Mouse (Mus musculus) liver, adult (tissue): ENCODE measurements around the gene Gpn3.

Experiments
- GATA4 ChIP-seq: IDR thresholded peaks from 2 replicates; pipeline ENCODE4 v1.6.1; 2014; ENCODE audit warnings: mild to moderate bottlenecking, low read length; ENCODE audit not compliant: insufficient replicate concordance

Gene Gpn3

GRCm38 (mm10) chr5:122402160-122402559 lies 30.5 kb downstream of the Gpn3 start:
- no peak for TF ChIP-seq GATA4

DNA sequence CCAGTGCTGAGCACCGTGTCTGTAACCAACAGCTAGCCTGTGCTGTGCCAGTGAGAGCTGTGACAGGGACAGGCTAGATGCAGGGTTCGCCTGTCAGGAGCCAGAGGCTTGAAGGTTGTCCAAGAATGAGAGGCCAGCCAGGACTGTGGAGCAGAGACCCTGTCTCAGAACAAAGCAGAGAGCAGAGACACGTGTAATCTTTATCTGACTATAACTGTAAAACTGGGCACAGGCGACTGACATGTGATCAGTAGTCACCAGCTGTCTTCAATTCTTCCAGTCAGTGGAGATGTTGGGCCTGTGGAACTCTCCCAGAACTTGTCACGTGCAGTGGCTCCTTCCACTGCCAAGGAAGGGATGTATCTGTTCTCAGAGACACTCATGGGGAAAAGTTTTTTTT lies 31.1 kb downstream of the Gpn3 start:
- TF ChIP-seq GATA4 = no peak

- TF ChIP-seq GATA4 = no peak
These were observed 31.7 kb downstream of the Gpn3 start for GRCm38 (mm10) chr5:122403362-122403761.

- no peak for TF ChIP-seq GATA4
These were observed 33.9 kb downstream of the Gpn3 start for GRCm38 (mm10) chr5:122405537-122405936.

GRCm38 (mm10) chr5:122409692-122410645 lies 38.3 kb downstream of the Gpn3 start:
- TF ChIP-seq GATA4 = no peak

DNA sequence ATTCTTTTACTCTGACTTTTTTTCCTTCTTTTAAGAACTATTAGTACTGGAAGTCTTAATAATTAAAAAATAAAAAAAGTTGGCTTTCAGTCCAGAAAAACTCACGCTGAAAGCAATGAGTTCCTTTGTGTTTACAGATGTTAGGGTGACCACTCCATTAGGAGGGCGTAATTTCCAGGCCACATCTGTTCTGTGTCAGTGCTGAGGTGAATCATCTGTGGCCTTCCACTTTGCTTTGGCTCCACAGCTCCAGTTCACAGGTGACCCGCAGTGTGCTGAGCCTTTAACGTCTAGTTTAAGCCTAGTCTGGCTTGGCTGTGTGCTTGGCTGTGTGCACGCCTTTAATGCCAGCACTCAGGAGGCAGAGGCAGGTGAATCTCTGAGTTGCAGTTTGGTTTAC lies 40.2 kb downstream of the Gpn3 start:
- TF ChIP-seq GATA4 = no peak

- no peak for TF ChIP-seq GATA4
These were observed 41.1 kb downstream of the Gpn3 start for GRCm38 (mm10) chr5:122412826-122413225.

GRCm38 (mm10) chr5:122414351-122414750 lies 42.7 kb downstream of the Gpn3 start:
- TF ChIP-seq GATA4 = no peak

GRCm38 (mm10) chr5:122415465-122415864 lies 43.8 kb downstream of the Gpn3 start:
- TF ChIP-seq GATA4 = no peak

- TF ChIP-seq GATA4 = no peak
These were observed 49.8 kb downstream of the Gpn3 start, which contains the start of gene Anapc7 for GRCm38 (mm10) chr5:122421271-122422068. Anapc7 (plus strand) TSS chr5:122421693.

- peak; percentile 25; the same call in 1 of the 2 replicates for TF ChIP-seq GATA4
These were observed 50.6 kb downstream of the Gpn3 start for GRCm38 (mm10) chr5:122422071-122422964.

- TF ChIP-seq GATA4 = no peak
These were observed 51.4 kb downstream of the Gpn3 start for GRCm38 (mm10) chr5:122423083-122423482.

DNA sequence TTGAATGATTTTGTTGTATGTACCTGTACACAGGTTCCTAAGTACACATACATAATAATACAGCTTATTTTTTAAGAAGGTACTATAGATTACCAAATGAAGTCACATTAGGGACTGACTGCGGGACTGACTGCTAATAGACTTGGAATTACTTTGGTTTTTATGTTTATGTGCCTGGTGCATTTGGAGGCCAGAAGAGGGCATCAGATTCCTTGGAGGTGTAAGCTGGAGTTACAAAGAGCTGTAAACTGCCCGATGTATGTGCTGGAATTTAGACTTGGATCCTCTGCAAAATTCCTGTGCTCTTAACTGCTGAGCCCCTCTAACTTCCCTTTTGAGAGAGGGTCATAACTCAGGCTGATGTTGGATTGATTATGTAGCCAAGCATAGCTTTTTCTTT lies 53.9 kb downstream of the Gpn3 start:
- no peak for TF ChIP-seq GATA4

GRCm38 (mm10) chr5:122430036-122430775 lies 58.5 kb downstream of the Gpn3 start:
- no peak for TF ChIP-seq GATA4
